Mouse (Mus musculus) C2C12 (cell line): ENCODE data around the gene Rce1.

Source experiments
- CEBPB ChIP-seq: IDR thresholded peaks from one replicate; pipeline ENCODE4 v1.6.1; 2011; ENCODE audit warnings: low read depth, mild to moderate bottlenecking, control low read depth, moderate library complexity
- CTCF ChIP-seq: IDR thresholded peaks from one replicate; pipeline ENCODE4 v1.5.1; 2011; ENCODE audit not compliant: control insufficient read depth, insufficient read depth, insufficient read length
- FOSL1 ChIP-seq: IDR thresholded peaks from one replicate; pipeline ENCODE4 v1.8.0; 2011; ENCODE audit warnings: mild to moderate bottlenecking, low read length; ENCODE audit not compliant: poor library complexity, insufficient read depth, severe bottlenecking
- MAX ChIP-seq: IDR thresholded peaks from one replicate; pipeline ENCODE4 v1.6.1; 2011; ENCODE audit warnings: mild to moderate bottlenecking, control low read depth
- MYOD1 ChIP-seq: IDR thresholded peaks from one replicate; pipeline ENCODE4 v1.6.1; 2011; ENCODE audit warnings: low read depth; ENCODE audit not compliant: control insufficient read depth, insufficient read length
- USF1 ChIP-seq: IDR thresholded peaks from one replicate; pipeline ENCODE4 v1.6.1; 2011; ENCODE audit warnings: low read depth, mild to moderate bottlenecking, control low read depth, moderate library complexity

DNA sequence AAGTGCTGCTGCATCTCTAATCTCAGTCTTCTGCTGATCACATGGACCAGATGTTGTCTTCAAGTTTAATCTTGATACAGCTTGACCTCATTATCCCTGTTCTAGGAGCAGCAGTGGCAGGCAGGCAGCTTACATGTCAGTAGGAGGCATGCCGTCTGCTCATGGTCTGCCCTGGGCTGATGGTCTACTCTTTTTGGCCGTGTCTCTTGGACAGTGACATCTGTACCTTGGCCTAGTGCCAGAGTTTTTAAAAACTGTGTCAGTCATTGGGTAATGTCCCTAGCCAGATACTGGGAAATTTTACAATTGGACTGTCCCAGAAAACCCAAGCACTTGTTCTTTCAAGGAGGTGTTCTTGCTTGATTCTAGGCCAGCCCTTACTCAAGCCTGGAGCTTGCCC is 46.6 kb downstream of the Rce1 start:
- no peak for TF ChIP-seq CTCF
- no peak for TF ChIP-seq MYOD1
- no peak for TF ChIP-seq MAX
- no peak for TF ChIP-seq FOSL1
- TF ChIP-seq CEBPB, result no peak
- TF ChIP-seq USF1, result no peak
